8 mouse cellular contexts compared by ENCODE assay signal in the genomic region with DNA sequence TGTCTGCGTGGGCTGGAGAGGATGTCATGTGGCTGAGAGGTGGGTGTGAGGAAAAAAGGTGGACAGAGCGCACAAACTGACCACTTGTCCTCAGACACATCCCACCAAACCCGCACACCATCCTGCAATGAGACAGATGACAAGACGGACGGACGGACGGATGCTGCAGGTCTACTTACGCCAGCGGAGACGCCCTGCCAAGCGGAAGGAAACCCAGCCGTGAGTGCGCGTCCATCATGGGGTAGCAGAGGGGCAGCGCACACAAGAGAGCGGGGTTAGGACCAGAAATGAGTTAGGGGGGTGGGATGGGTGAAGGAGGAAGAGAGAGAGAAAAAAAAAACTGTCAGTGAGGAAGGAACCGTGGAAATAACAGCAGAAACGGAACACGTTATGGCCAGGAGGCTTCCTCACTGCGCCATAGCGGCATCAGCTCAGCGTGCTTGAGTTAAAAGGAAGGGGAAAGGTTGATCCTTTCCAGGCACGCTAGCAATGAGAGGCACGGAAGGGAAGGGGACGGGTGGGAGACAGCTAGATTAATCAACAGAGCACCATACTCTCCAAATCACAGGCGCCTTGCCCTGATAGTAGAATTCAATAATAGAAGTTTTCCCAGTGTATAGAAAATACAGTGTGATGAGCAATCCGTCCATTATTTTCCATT. TPM values are rescaled to one million over a fixed set of nuclear protein-coding genes. Genes with fewer than 3 reads are reported as not detected.
DNase-seq lines count a peak whose midpoint lies in the region; ATAC-seq and TF ChIP-seq lines count a peak whose summit lies in the region.

No protein-coding gene starts in this region.

- DNase-seq in kidney, adult 11 months, result no peak
- no peak for DNase-seq in hindbrain, embryonic 14.5 days (ENCODE audit: low spot score)
- DNase-seq in midbrain, postnatal 0 days (ENCODE audit: low spot score), result peak; percentile 6
- no peak for DNase-seq in MN1 (ENCODE audit: low spot score)
- no peak for DNase-seq in gastrocnemius, postnatal 25 days
- DNase-seq in T-cell, adult 2 months (ENCODE audit: low spot score), result no peak

- no peaks in the 10 kb centered on the region for H3K9me3 ChIP-seq in kidney, embryonic 16.5 days (ENCODE audit: low read length)
- no peaks in the 10 kb centered on the region for H3K9me3 ChIP-seq in embryonic facial prominence, embryonic 12.5 days
- H3K9me3 ChIP-seq in hindbrain, embryonic 14.5 days (ENCODE audit: control insufficient read depth, low read length), result no peaks in the 10 kb centered on the region
- no peaks in the 10 kb centered on the region for H3K9me3 ChIP-seq in midbrain, postnatal 0 days (ENCODE audit: low read length)

- H3K36me3 ChIP-seq in kidney, embryonic 16.5 days (ENCODE audit: insufficient read depth, low read length), result no peaks in the 10 kb centered on the region
- no peaks in the 10 kb centered on the region for H3K36me3 ChIP-seq in embryonic facial prominence, embryonic 12.5 days
- no peaks in the 10 kb centered on the region for H3K36me3 ChIP-seq in hindbrain, embryonic 14.5 days (replicated peaks; ENCODE audit: control insufficient read depth, insufficient read depth)
- H3K36me3 ChIP-seq in midbrain, postnatal 0 days (ENCODE audit: insufficient read depth, low read length), result no peaks in the 10 kb centered on the region

- no peak for TF ChIP-seq CTCF in midbrain, postnatal 0 days (IDR thresholded peaks at IDR 0.05)

- H3K9ac ChIP-seq in kidney, embryonic 16.5 days (replicated peaks; ENCODE audit: low read length), result peak overlapping the region; percentile 23; the same call in 1 of the 2 replicates
- H3K9ac ChIP-seq in embryonic facial prominence, embryonic 12.5 days, result no peak overlapping the region
- peak overlapping the region; percentile 57 for H3K9ac ChIP-seq in hindbrain, embryonic 14.5 days
- peak overlapping the region; percentile 48 for H3K9ac ChIP-seq in midbrain, postnatal 0 days (replicated peaks; ENCODE audit: low read length, poor library complexity, severe bottlenecking)

- peak overlapping the region; percentile 61 for H3K4me2 ChIP-seq in kidney, embryonic 16.5 days (replicated peaks; ENCODE audit: low read depth, low read length)
- H3K4me2 ChIP-seq in embryonic facial prominence, embryonic 12.5 days (replicated peaks), result peak overlapping the region; percentile 49
- peak overlapping the region; percentile 62 for H3K4me2 ChIP-seq in hindbrain, embryonic 14.5 days (replicated peaks)
- H3K4me2 ChIP-seq in midbrain, postnatal 0 days (ENCODE audit: low read depth, low read length, poor library complexity, severe bottlenecking), result peak overlapping the region; percentile 61

- no peak overlapping the region for H3K27ac ChIP-seq in kidney, embryonic 16.5 days (ENCODE audit: low read length)
- H3K27ac ChIP-seq in embryonic facial prominence, embryonic 12.5 days, result no peak overlapping the region
- H3K27ac ChIP-seq in hindbrain, embryonic 14.5 days, result no peak overlapping the region
- H3K27ac ChIP-seq in midbrain, postnatal 0 days (ENCODE audit: low read depth, low read length), result no peak overlapping the region

- no peaks in the 10 kb centered on the region for H3K27me3 ChIP-seq in kidney, embryonic 16.5 days (ENCODE audit: insufficient read depth, low read length)
- H3K27me3 ChIP-seq in embryonic facial prominence, embryonic 12.5 days, result peaks cover 3% of the 10 kb centered on the region; the same call in 1 of the 2 replicates
- no peaks in the 10 kb centered on the region for H3K27me3 ChIP-seq in hindbrain, embryonic 14.5 days (ENCODE audit: control insufficient read depth, insufficient read depth, low read length)
- no peaks in the 10 kb centered on the region for H3K27me3 ChIP-seq in midbrain, postnatal 0 days (ENCODE audit: insufficient read depth, low read length)

- no peak for ATAC-seq in kidney, embryonic 16.5 days (ENCODE audit: low FRiP score, low TSS enrichment)
- ATAC-seq in embryonic facial prominence, embryonic 12.5 days (ENCODE audit: insufficient number of reproducible peaks, insufficient read depth, low FRiP score, low TSS enrichment), result no peak
- no peak for ATAC-seq in hindbrain, embryonic 14.5 days (ENCODE audit: low FRiP score)
- no peak for ATAC-seq in midbrain, postnatal 0 days (ENCODE audit: low FRiP score)

- 31% methylated on average over 27 of the region's 27 CpGs for WGBS in kidney, embryonic 16.5 days
- 37% methylated on average over 27 of the region's 27 CpGs for WGBS in embryonic facial prominence, embryonic 12.5 days
- WGBS in hindbrain, embryonic 14.5 days, result 36% methylated on average over 27 of the region's 27 CpGs
- 34% methylated on average over 27 of the region's 27 CpGs for WGBS in midbrain, postnatal 0 days

- peaks cover 10% of the 10 kb centered on the region for H3K4me1 ChIP-seq in kidney, embryonic 16.5 days (ENCODE audit: insufficient read depth, low read length)
- peaks cover 32% of the 10 kb centered on the region for H3K4me1 ChIP-seq in embryonic facial prominence, embryonic 12.5 days
- no peaks in the 10 kb centered on the region for H3K4me1 ChIP-seq in hindbrain, embryonic 14.5 days (replicated peaks; ENCODE audit: control insufficient read depth, insufficient read depth, low read length)
- H3K4me1 ChIP-seq in midbrain, postnatal 0 days (ENCODE audit: insufficient read depth, low read length), result no peaks in the 10 kb centered on the region; the same call in 1 of the 2 replicates

- peak overlapping the region; percentile 29 for H3K4me3 ChIP-seq in kidney, embryonic 16.5 days (ENCODE audit: low read length)
- peak overlapping the region; percentile 19 for H3K4me3 ChIP-seq in embryonic facial prominence, embryonic 12.5 days
- H3K4me3 ChIP-seq in hindbrain, embryonic 14.5 days (replicated peaks; ENCODE audit: low read length), result peak overlapping the region; percentile 28
- peak overlapping the region; percentile 38 for H3K4me3 ChIP-seq in midbrain, postnatal 0 days (ENCODE audit: low read depth, low read length)

RNA-seq across cellular contexts. Expression of a gene that starts 18.8 kb away (rescaled TPM):
- 2.2 and 2.3 TPM in 2 replicates for polyA plus RNA-seq in kidney, embryonic 16.5 days (2015; fragmentation: Nextera tagmentation; extraction: Ambion mirVana)
- 1.1 and 1.6 TPM in 2 replicates for polyA plus RNA-seq in embryonic facial prominence, embryonic 12.5 days (2016; fragmentation: Nextera tagmentation; extraction: Ambion mirVana)
- 0.68 and 0.76 TPM in 2 replicates for polyA plus RNA-seq in hindbrain, embryonic 14.5 days (2014; fragmentation: Nextera tagmentation; extraction: Ambion mirVana)
- 1.6 and 1.7 TPM in 2 replicates for total RNA-seq in midbrain, postnatal 0 days (2014; rRNA removed)
- polyA plus RNA-seq in midbrain, postnatal 0 days (2015; fragmentation: Nextera tagmentation; extraction: Ambion mirVana), result 1.1 and 1.2 TPM in 2 replicates
- total RNA-seq in gastrocnemius, postnatal 25 days (2021), result 1,000 to 10,000 TPM; 2,264 to 2,912 TPM

RNA-seq across cellular contexts. Expression of a gene that starts 30.3 kb away (rescaled TPM):
- polyA plus RNA-seq in kidney, embryonic 16.5 days (2015; fragmentation: Nextera tagmentation; extraction: Ambion mirVana), result 0.39 and 0.51 TPM in 2 replicates
- 0.97 and 1.1 TPM in 2 replicates for polyA plus RNA-seq in embryonic facial prominence, embryonic 12.5 days (2016; fragmentation: Nextera tagmentation; extraction: Ambion mirVana)
- not detected in 2 replicates for polyA plus RNA-seq in hindbrain, embryonic 14.5 days (2014; fragmentation: Nextera tagmentation; extraction: Ambion mirVana)
- total RNA-seq in midbrain, postnatal 0 days (2014; rRNA removed), result not detected in 2 replicates
- 0.10 and 0.14 TPM in 2 replicates for polyA plus RNA-seq in midbrain, postnatal 0 days (2015; fragmentation: Nextera tagmentation; extraction: Ambion mirVana)
- not detected for total RNA-seq in gastrocnemius, postnatal 25 days (2021)

RNA-seq across cellular contexts. Expression of a gene that starts 47.1 kb away (rescaled TPM):
- polyA plus RNA-seq in kidney, embryonic 16.5 days (2015; fragmentation: Nextera tagmentation; extraction: Ambion mirVana), result not detected in 2 replicates
- polyA plus RNA-seq in embryonic facial prominence, embryonic 12.5 days (2016; fragmentation: Nextera tagmentation; extraction: Ambion mirVana), result not detected in 2 replicates
- not detected in 2 replicates for polyA plus RNA-seq in hindbrain, embryonic 14.5 days (2014; fragmentation: Nextera tagmentation; extraction: Ambion mirVana)
- total RNA-seq in midbrain, postnatal 0 days (2014; rRNA removed), result not detected in 2 replicates
- not detected in 2 replicates for polyA plus RNA-seq in midbrain, postnatal 0 days (2015; fragmentation: Nextera tagmentation; extraction: Ambion mirVana)
- not detected for total RNA-seq in gastrocnemius, postnatal 25 days (2021)
